Mouse (Mus musculus) CD4-positive helper T cell, adult 2 months (primary cell): ENCODE measurements around the gene Ncoa1.
A peak's percentile ranks its signal among the peaks of the same experiment; 100 is the strongest.
"Not testable (repeated sequence)": the region's sequence is repeated elsewhere in the genome, so short reads cannot be mapped to it uniquely, and the experiment has no call there.

Experiments used
- DNase-seq: peaks from one replicate; pipeline ENCODE4 v3.0.0-alpha.2; 2012; ENCODE audit warnings: low read depth, missing footprints, low spot score

Ncoa1 gene

GRCm38 (mm10) chr12:4396221-4396620 lies 80.8 kb downstream of the Ncoa1 start:
- DNase-seq = no peak

GRCm38 (mm10) chr12:4392590-4392989 lies 84.4 kb downstream of the Ncoa1 start:
- DNase-seq = peak; percentile 13

GRCm38 (mm10) chr12:4392074-4392473 lies 84.9 kb downstream of the Ncoa1 start:
- no peak for DNase-seq

- DNase-seq = no peak
These were observed 85.7 kb downstream of the Ncoa1 start for GRCm38 (mm10) chr12:4391256-4391655.

GRCm38 (mm10) chr12:4390721-4391120 lies 86.3 kb downstream of the Ncoa1 start:
- no peak for DNase-seq

- DNase-seq = no peak
These were observed 90.8 kb downstream of the Ncoa1 start for GRCm38 (mm10) chr12:4386077-4386719.

GRCm38 (mm10) chr12:4383061-4383460 lies 93.9 kb downstream of the Ncoa1 start:
- DNase-seq = no peak

- no peak for DNase-seq
These were observed 97.6 kb downstream of the Ncoa1 start for GRCm38 (mm10) chr12:4379298-4379957.

- DNase-seq = no peak
These were observed 100.5 kb downstream of the Ncoa1 start for GRCm38 (mm10) chr12:4376475-4376874.

GRCm38 (mm10) chr12:4374816-4375493 lies 102.0 kb downstream of the Ncoa1 start:
- DNase-seq = no peak

- no peak for DNase-seq
These were observed 105.6 kb downstream of the Ncoa1 start for GRCm38 (mm10) chr12:4371406-4371805.

GRCm38 (mm10) chr12:4365951-4366350 lies 111.0 kb downstream of the Ncoa1 start:
- DNase-seq = no peak

- no peak for DNase-seq
These were observed 117.5 kb downstream of the Ncoa1 start for GRCm38 (mm10) chr12:4359475-4359874.

GRCm38 (mm10) chr12:4358653-4359052 lies 118.3 kb downstream of the Ncoa1 start:
- not testable (repeated sequence) for DNase-seq

GRCm38 (mm10) chr12:4358100-4358499 lies 118.9 kb downstream of the Ncoa1 start:
- no peak for DNase-seq

GRCm38 (mm10) chr12:4356834-4357445 lies 120.0 kb downstream of the Ncoa1 start:
- no peak for DNase-seq

- no peak for DNase-seq
These were observed 121.8 kb downstream of the Ncoa1 start for GRCm38 (mm10) chr12:4355019-4355730.

- DNase-seq = no peak
These were observed 133.8 kb downstream of the Ncoa1 start for GRCm38 (mm10) chr12:4343216-4343615.

- no peak for DNase-seq
These were observed 134.9 kb downstream of the Ncoa1 start for GRCm38 (mm10) chr12:4342087-4342486.

GRCm38 (mm10) chr12:4340325-4340924 lies 136.6 kb downstream of the Ncoa1 start:
- DNase-seq = no peak

- no peak for DNase-seq
These were observed 153.4 kb downstream of the Ncoa1 start for GRCm38 (mm10) chr12:4323604-4324003.
